Mouse (Mus musculus): Measurements from ENCODE around the gene Cacnb1. TPM values are rescaled to one million over a fixed set of nuclear protein-coding genes. Genes with fewer than 3 reads are reported as not detected.

Cacnb1 gene
- polyA plus RNA-seq, 1 experiment from 2014 or later = 11.7 TPM

GRCm38 (mm10) chr11:97968385-97968784, 54.4 kb downstream of the Cacnb1 start:
- no peak for ATAC-seq (ENCODE audit: low FRiP score, low TSS enrichment)
- H3K9me3 ChIP-seq (ENCODE audit: control insufficient read depth, low read length) = no peaks in the 10 kb centered on the region
- no peak overlapping the region for H3K4me3 ChIP-seq (ENCODE audit: low read length)
- H3K27ac ChIP-seq (ENCODE audit: low read depth, low read length) = no peak overlapping the region
- no peak overlapping the region for H3K9ac ChIP-seq (ENCODE audit: low read depth, low read length)
- no peak overlapping the region for H3K4me2 ChIP-seq (replicated peaks; ENCODE audit: low read depth, low read length)
- WGBS = 87% methylated on average over 5 of the region's 5 CpGs
- H3K36me3 ChIP-seq (ENCODE audit: control insufficient read depth, insufficient read depth, low read length) = no peaks in the 10 kb centered on the region
- H3K4me1 ChIP-seq (ENCODE audit: control insufficient read depth, insufficient read depth, low read length) = no peaks in the 10 kb centered on the region
- no peaks in the 10 kb centered on the region for H3K27me3 ChIP-seq (ENCODE audit: control insufficient read depth, insufficient read depth, low read length)

GRCm38 (mm10) chr11:97967114-97967513, 55.7 kb downstream of the Cacnb1 start:
- H3K36me3 ChIP-seq (ENCODE audit: control insufficient read depth, insufficient read depth, low read length) = no peaks in the 10 kb centered on the region
- ATAC-seq (ENCODE audit: low FRiP score, low TSS enrichment) = no peak
- H3K9ac ChIP-seq (ENCODE audit: low read depth, low read length) = no peak overlapping the region
- no peaks in the 10 kb centered on the region for H3K4me1 ChIP-seq (ENCODE audit: control insufficient read depth, insufficient read depth, low read length)
- no peak overlapping the region for H3K4me3 ChIP-seq (ENCODE audit: low read length)
- no peaks in the 10 kb centered on the region for H3K9me3 ChIP-seq (ENCODE audit: control insufficient read depth, low read length)
- H3K27me3 ChIP-seq (ENCODE audit: control insufficient read depth, insufficient read depth, low read length) = no peaks in the 10 kb centered on the region
- 66% methylated on average over 2 of the region's 2 CpGs for WGBS
- no peak overlapping the region for H3K4me2 ChIP-seq (replicated peaks; ENCODE audit: low read depth, low read length)
- H3K27ac ChIP-seq (ENCODE audit: low read depth, low read length) = no peak overlapping the region

- Histone ChIP-seq H3K9me3 (ENCODE audit: control insufficient read depth, low read length) (no peaks in the 10 kb centered on the region), H3K27ac (ENCODE audit: low read depth, low read length) (no peak overlapping the region), H3K9ac (ENCODE audit: low read depth, low read length) (no peak overlapping the region), H3K4me2 (replicated peaks; ENCODE audit: low read depth, low read length) (no peak overlapping the region), H3K27me3 (ENCODE audit: control insufficient read depth, insufficient read depth, low read length) (no peaks in the 10 kb centered on the region), H3K4me1 (ENCODE audit: control insufficient read depth, insufficient read depth, low read length) (0 out of 2 replicates have a peak, but pooled peaks cover 4% of the 10 kb centered on the region), H3K4me3 (ENCODE audit: low read length) (no peak overlapping the region), H3K36me3 (ENCODE audit: control insufficient read depth, insufficient read depth, low read length) (no peaks in the 10 kb centered on the region)
- no peak for ATAC-seq (ENCODE audit: low FRiP score, low TSS enrichment)
- WGBS = 100% methylated on average over 1 of the region's 1 CpGs
These were observed 61.9 kb downstream of the Cacnb1 start for GRCm38 (mm10) chr11:97960907-97961306.

- Histone ChIP-seq H3K9me3 (ENCODE audit: control insufficient read depth, low read length) (no peaks in the 10 kb centered on the region), H3K27me3 (ENCODE audit: control insufficient read depth, insufficient read depth, low read length) (no peaks in the 10 kb centered on the region), H3K36me3 (ENCODE audit: control insufficient read depth, insufficient read depth, low read length) (no peaks in the 10 kb centered on the region), H3K4me2 (replicated peaks; ENCODE audit: low read depth, low read length) (no peak overlapping the region), H3K4me1 (ENCODE audit: control insufficient read depth, insufficient read depth, low read length) (0 out of 2 replicates have a peak, but pooled peaks cover 4% of the 10 kb centered on the region), H3K9ac (ENCODE audit: low read depth, low read length) (no peak overlapping the region; the same call in 1 of the 2 replicates), H3K27ac (ENCODE audit: low read depth, low read length) (no peak overlapping the region), H3K4me3 (ENCODE audit: low read length) (no peak overlapping the region)
- 66% methylated on average over 5 of the region's 5 CpGs for WGBS
- no peak for ATAC-seq (ENCODE audit: low FRiP score, low TSS enrichment)
These were observed 63.5 kb downstream of the Cacnb1 start for GRCm38 (mm10) chr11:97959300-97959680.

GRCm38 (mm10) chr11:97958641-97959299, 64.1 kb downstream of the Cacnb1 start:
- H3K27me3 ChIP-seq (ENCODE audit: control insufficient read depth, insufficient read depth, low read length) = no peaks in the 10 kb centered on the region
- ATAC-seq (ENCODE audit: low FRiP score, low TSS enrichment) = no peak
- H3K9ac ChIP-seq (ENCODE audit: low read depth, low read length) = no peak overlapping the region; the same call in 1 of the 2 replicates
- no peak overlapping the region for H3K27ac ChIP-seq (ENCODE audit: low read depth, low read length)
- no peak overlapping the region for H3K4me3 ChIP-seq (ENCODE audit: low read length)
- no peaks in the 10 kb centered on the region for H3K9me3 ChIP-seq (ENCODE audit: control insufficient read depth, low read length)
- WGBS = 76% methylated on average over 7 of the region's 7 CpGs
- no peak overlapping the region for H3K4me2 ChIP-seq (replicated peaks; ENCODE audit: low read depth, low read length)
- 0 out of 2 replicates have a peak, but pooled peaks cover 4% of the 10 kb centered on the region for H3K4me1 ChIP-seq (ENCODE audit: control insufficient read depth, insufficient read depth, low read length)
- H3K36me3 ChIP-seq (ENCODE audit: control insufficient read depth, insufficient read depth, low read length) = no peaks in the 10 kb centered on the region

- 0 out of 2 replicates have a peak, but pooled peaks cover 7% of the 10 kb centered on the region for H3K4me1 ChIP-seq (ENCODE audit: control insufficient read depth, insufficient read depth, low read length)
- H3K9ac ChIP-seq (ENCODE audit: low read depth, low read length) = no peak overlapping the region; the same call in 1 of the 2 replicates
- peak overlapping the region; percentile 43; the same call in 1 of the 2 replicates for H3K27ac ChIP-seq (ENCODE audit: low read depth, low read length)
- ATAC-seq (ENCODE audit: low FRiP score, low TSS enrichment) = peak; percentile 72
- WGBS = 36% methylated on average over 6 of the region's 6 CpGs
- H3K9me3 ChIP-seq (ENCODE audit: control insufficient read depth, low read length) = no peaks in the 10 kb centered on the region
- no peak overlapping the region for H3K4me2 ChIP-seq (replicated peaks; ENCODE audit: low read depth, low read length)
- H3K27me3 ChIP-seq (ENCODE audit: control insufficient read depth, insufficient read depth, low read length) = no peaks in the 10 kb centered on the region
- no peaks in the 10 kb centered on the region for H3K36me3 ChIP-seq (ENCODE audit: control insufficient read depth, insufficient read depth, low read length)
- H3K4me3 ChIP-seq (ENCODE audit: low read length) = no peak overlapping the region
These were observed 65.8 kb downstream of the Cacnb1 start for GRCm38 (mm10) chr11:97956905-97957560.

- no peaks in the 10 kb centered on the region for H3K9me3 ChIP-seq (ENCODE audit: control insufficient read depth, low read length)
- H3K27ac ChIP-seq (ENCODE audit: low read depth, low read length) = no peak overlapping the region
- H3K9ac ChIP-seq (ENCODE audit: low read depth, low read length) = no peak overlapping the region
- H3K4me1 ChIP-seq (ENCODE audit: control insufficient read depth, insufficient read depth, low read length) = 0 out of 2 replicates have a peak, but pooled peaks cover 7% of the 10 kb centered on the region
- 76% methylated on average over 4 of the region's 4 CpGs for WGBS
- no peak for ATAC-seq (ENCODE audit: low FRiP score, low TSS enrichment)
- H3K36me3 ChIP-seq (ENCODE audit: control insufficient read depth, insufficient read depth, low read length) = no peaks in the 10 kb centered on the region
- no peak overlapping the region for H3K4me2 ChIP-seq (replicated peaks; ENCODE audit: low read depth, low read length)
- no peaks in the 10 kb centered on the region for H3K27me3 ChIP-seq (ENCODE audit: control insufficient read depth, insufficient read depth, low read length)
- no peak overlapping the region for H3K4me3 ChIP-seq (ENCODE audit: low read length)
These were observed 66.9 kb downstream of the Cacnb1 start for GRCm38 (mm10) chr11:97955915-97956314.

- 80% methylated on average over 9 of the region's 9 CpGs for WGBS
- no peak for ATAC-seq (ENCODE audit: low FRiP score, low TSS enrichment)
- Histone ChIP-seq H3K27ac (ENCODE audit: low read depth, low read length) (no peak overlapping the region), H3K36me3 (ENCODE audit: control insufficient read depth, insufficient read depth, low read length) (no peaks in the 10 kb centered on the region), H3K4me3 (ENCODE audit: low read length) (no peak overlapping the region), H3K9me3 (ENCODE audit: control insufficient read depth, low read length) (no peaks in the 10 kb centered on the region), H3K4me2 (replicated peaks; ENCODE audit: low read depth, low read length) (no peak overlapping the region), H3K27me3 (ENCODE audit: control insufficient read depth, insufficient read depth, low read length) (no peaks in the 10 kb centered on the region), H3K9ac (ENCODE audit: low read depth, low read length) (no peak overlapping the region), H3K4me1 (ENCODE audit: control insufficient read depth, insufficient read depth, low read length) (0 out of 2 replicates have a peak, but pooled peaks cover 7% of the 10 kb centered on the region)
These were observed 67.5 kb downstream of the Cacnb1 start for GRCm38 (mm10) chr11:97955146-97955902.

All from kidney, embryonic 14.5 days (tissue).